Mouse (Mus musculus): ENCODE measurements at regions not wholly inside any gene's neighbourhood (a gene's known extent, or its start where the extent isn't known, plus 50 kb on each side); places are given as distances from the start of the nearest gene placed in this dataset.

- no peak for DNase-seq
Measured at GRCm38 (mm10) chr2:115515470-115515869, 66.0 kb upstream of the BC052040 start.

GRCm38 (mm10) chr2:115516824-115517223 lies 64.7 kb upstream of the BC052040 start:
- no peak for DNase-seq

- DNase-seq = no peak
Measured at GRCm38 (mm10) chr2:115519974-115520373, 61.5 kb upstream of the BC052040 start.

GRCm38 (mm10) chr2:115520413-115521139 lies 60.9 kb upstream of the BC052040 start:
- no peak for DNase-seq

- no peak for DNase-seq
Measured at GRCm38 (mm10) chr2:115529878-115530277, 51.6 kb upstream of the BC052040 start.

Measured in adrenal gland, postnatal 25 days (tissue).